Mouse (Mus musculus) G1E (cell line): ENCODE data around the gene Dido1. TPM values are rescaled to one million over a fixed set of nuclear protein-coding genes. Genes with fewer than 3 reads are reported as not detected.

Experiments
- ATAC-seq: 2 replicates; pipeline ENCODE4 v1.8.0; 2016; ENCODE audit warnings: mild to moderate bottlenecking; ENCODE audit not compliant: insufficient number of reproducible peaks, poor library complexity, low FRiP score, severe bottlenecking; ENCODE audit errors: extremely low read depth
- DNase-seq: peaks from one replicate; pipeline ENCODE4 v3.0.0; 2012; ENCODE audit warnings: low spot score
- H3K27me3 ChIP-seq: 2 replicates; pipeline ENCODE4 v1.6.1; 2012; ENCODE audit warnings: mild to moderate bottlenecking, low read length, inconsistent platforms; ENCODE audit not compliant: insufficient read depth
- H3K36me3 ChIP-seq: replicated peaks from 2 replicates; pipeline ENCODE3; 2012; ENCODE audit warnings: mild to moderate bottlenecking, inconsistent platforms
- H3K4me1 ChIP-seq: 2 replicates; pipeline ENCODE4 v1.6.1; 2012; ENCODE audit warnings: low read depth, low read length, inconsistent platforms, mixed read lengths; ENCODE audit not compliant: insufficient read depth
- H3K4me3 ChIP-seq: 2 replicates; pipeline ENCODE4 v1.5.1; 2012; ENCODE audit warnings: low read depth, mild to moderate bottlenecking, inconsistent platforms, low read length, moderate library complexity, mixed read lengths
- H3K9me3 ChIP-seq: replicated peaks from 2 replicates; pipeline ENCODE4 v1.6.1; 2012; ENCODE audit warnings: inconsistent platforms
- CTCF ChIP-seq: IDR thresholded peaks from 2 replicates; pipeline ENCODE4 v1.5.1; 2012; ENCODE audit warnings: low read depth, low read length, inconsistent platforms, mixed read lengths
- GATA1 ChIP-seq: IDR thresholded peaks from 2 replicates; pipeline ENCODE4 v1.6.1; 2012; ENCODE audit warnings: borderline replicate concordance, low read length, inconsistent platforms, mixed read lengths
- GATA2 ChIP-seq: IDR thresholded peaks from 2 replicates; pipeline ENCODE4 v1.6.1; 2012; ENCODE audit warnings: low read depth, low read length, inconsistent platforms, borderline replicate concordance
- POLR2AphosphoS5 ChIP-seq: IDR thresholded peaks from 2 replicates; pipeline ENCODE4 v1.6.1; 2012; ENCODE audit warnings: low read depth, low read length, inconsistent platforms; ENCODE audit not compliant: insufficient replicate concordance
- TAL1 ChIP-seq: conservative IDR thresholded peaks from 2 replicates; pipeline ENCODE4 v1.6.1; 2012; ENCODE audit warnings: low read depth, low read length, inconsistent platforms, mixed read lengths
- polyA plus RNA-seq: library from polyadenylated mRNA; stranded (reverse); fragments of >175 nt; gene quantifications from 2 replicates; pipeline ENCODE4 v1.2.3, GENCODE M21; 2012
- total RNA-seq, 2 experiments: library from RNA; stranded (forward) in 1 of 2; stranded (reverse) in 1 of 2; fragments of 200-1000 nt in 1 of 2; fragments of >200 nt in 1 of 2; fragmentation: Nextera tagmentation in 1 of 2; gene quantifications; 2 replicates each; pipeline ENCODE4 v1.2.3; 2014 to 2017

Dido1 gene
- total and polyA plus RNA-seq, 3 experiments, result 21.4 to 62.3 (median 57.3) TPM

DNA sequence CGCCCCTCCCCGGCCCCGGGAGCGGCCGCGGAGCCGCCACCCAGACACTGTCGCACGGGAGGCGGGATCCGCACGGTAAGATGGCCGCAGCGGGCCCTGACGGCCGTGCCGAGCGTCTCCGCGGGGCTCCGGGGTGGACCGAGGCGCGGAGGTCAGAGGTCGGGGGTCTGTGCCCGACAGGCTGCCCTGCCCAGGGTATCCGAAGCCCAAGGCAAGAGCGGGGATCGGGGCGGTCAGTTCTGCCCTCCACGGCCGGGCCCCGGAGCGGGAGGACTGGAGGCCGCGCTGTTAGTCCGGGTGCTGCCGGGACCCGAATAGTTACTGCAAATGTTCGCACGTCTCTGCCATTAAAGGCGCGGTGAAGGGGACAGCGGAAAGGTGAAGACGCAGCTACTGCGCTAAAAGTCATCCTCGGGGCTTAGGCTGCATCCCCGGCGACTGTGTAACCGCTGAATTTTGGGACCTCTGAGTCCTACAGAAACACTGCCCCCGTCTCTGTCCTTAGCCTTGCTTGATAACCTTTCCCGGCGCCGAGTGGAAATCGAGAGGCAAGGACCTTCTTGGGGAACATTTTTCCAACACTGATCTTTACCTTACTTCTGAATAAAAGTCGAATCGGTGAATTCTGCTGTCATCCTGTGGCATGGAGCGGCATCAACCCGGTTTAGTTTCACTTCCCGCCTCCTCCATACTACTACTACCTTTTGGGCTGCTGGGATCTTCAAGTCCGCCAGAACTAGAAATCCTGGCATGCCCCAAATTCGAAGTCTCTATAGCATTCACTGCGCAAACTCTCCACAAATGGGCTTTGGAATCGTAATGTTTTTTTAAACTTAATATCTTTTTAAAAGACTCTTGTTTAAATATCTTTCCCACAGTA lies 717 bp upstream of the Dido1 start:
- Histone ChIP-seq H3K4me1 (peaks cover 46% of the 10 kb centered on the region), H3K36me3 (peaks cover 60% of the 10 kb centered on the region), H3K9me3 (no peaks in the 10 kb centered on the region), H3K27me3 (no peaks in the 10 kb centered on the region), H3K4me3 (peak overlapping the region; percentile 99)
- TF ChIP-seq TAL1, result no peak
- TF ChIP-seq GATA2, result no peak
- TF ChIP-seq GATA1, result no peak
- no peak for TF ChIP-seq CTCF
- TF ChIP-seq POLR2AphosphoS5, result no peak
- no peak for DNase-seq
- ATAC-seq, result no peak

DNA sequence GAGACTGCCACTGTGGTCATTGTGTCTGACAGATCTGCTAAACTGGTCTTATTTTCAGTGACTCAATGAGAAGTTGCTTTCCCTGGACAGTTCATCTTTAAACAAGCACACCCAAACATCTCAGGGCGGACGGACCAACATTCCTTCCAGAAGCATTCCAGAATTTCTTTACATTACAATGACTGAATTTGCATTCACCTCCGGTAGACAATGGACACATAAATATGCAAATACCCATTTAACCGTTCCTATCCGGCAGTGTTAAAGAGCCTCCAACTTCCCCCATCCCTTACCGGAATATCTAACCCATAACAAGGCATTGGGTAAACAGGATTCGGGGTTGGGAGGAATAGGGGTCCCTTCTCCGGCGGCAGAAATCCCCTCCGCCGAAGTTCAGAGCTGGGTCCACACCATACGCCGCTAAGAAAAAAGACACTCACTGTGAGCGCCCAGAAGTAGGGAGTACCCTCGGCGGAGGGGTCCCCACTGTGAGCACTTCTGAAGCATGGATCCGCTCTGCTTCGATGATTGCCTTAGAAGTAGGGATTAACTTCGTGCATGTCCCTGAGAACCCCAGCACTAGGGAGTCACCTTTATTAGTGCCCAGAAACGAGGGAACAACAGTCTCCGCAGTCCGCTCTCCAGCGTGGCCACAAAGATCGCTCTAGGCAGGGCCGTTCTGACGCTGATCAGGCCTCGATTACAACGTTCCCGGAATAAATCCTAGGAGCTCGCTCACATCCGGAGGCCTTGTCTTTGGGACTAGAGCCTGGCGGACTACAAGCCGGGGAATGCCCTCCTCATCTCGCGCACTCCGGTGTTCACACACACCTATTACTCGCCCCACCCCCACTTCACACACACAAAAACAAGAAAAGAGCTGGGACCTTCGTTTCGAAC lies 526 bp downstream of the Dido1 start:
- H3K9me3 ChIP-seq, result no peaks in the 10 kb centered on the region
- no peak for TF ChIP-seq GATA2
- peaks cover 58% of the 10 kb centered on the region for H3K4me1 ChIP-seq
- H3K4me3 ChIP-seq, result peak overlapping the region; percentile 99
- ATAC-seq, result 0 out of 2 replicates have a peak, but pooled peaks have one; percentile 0
- peaks cover 66% of the 10 kb centered on the region for H3K36me3 ChIP-seq
- DNase-seq, result no peak
- no peaks in the 10 kb centered on the region for H3K27me3 ChIP-seq

DNA sequence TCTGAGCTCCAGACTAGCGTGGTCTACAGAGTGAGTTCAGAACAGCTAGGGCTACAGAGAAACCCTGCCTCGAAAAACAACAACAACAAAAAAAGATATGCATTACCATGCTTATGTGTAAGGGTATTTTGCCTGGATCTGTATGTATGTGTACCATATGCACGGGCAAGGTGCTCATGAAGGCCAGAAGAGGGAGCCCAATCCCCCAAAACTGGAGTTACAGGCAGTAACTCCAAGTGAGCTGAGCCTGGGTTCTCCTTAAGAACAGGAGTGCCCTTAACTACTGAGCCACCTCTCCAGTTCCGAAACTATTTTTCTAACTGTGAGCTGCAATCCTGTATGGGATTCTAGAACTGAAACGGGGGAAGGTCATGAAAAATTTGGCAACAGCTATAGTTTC lies 3.8 kb downstream of the Dido1 start:
- peaks cover 58% of the 10 kb centered on the region for H3K4me1 ChIP-seq
- ATAC-seq (no peak), DNase-seq (no peak)
- no peak for TF ChIP-seq GATA1
- TF ChIP-seq GATA2, result no peak
- H3K4me3 ChIP-seq, result no peak overlapping the region; the same call in 1 of the 2 replicates
- no peaks in the 10 kb centered on the region for H3K27me3 ChIP-seq
- no peaks in the 10 kb centered on the region for H3K9me3 ChIP-seq
- H3K36me3 ChIP-seq, result peaks cover 53% of the 10 kb centered on the region

DNA sequence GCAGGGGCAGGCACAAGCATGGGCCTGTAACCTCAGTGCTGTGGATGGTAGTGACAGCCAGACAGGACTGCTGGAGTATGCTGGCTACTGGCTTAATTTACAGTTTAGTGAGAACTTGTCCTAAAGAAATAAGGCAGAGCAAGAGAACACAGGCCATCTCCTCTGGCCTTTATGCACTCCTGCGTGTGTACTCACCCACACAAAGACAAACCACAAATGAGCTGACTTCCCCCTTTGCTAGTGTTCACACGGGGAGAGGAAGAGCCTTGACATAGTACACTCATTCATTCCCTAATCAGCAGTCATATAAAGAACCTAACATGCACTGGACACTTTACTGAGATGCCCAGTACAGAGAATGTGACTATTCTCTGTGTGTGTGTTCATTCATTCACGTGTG lies 4.7 kb downstream of the Dido1 start:
- Histone ChIP-seq H3K9me3 (no peaks in the 10 kb centered on the region), H3K36me3 (peaks cover 56% of the 10 kb centered on the region), H3K27me3 (no peaks in the 10 kb centered on the region), H3K4me3 (peak overlapping the region; percentile 22; the same call in 1 of the 2 replicates), H3K4me1 (peaks cover 68% of the 10 kb centered on the region)
- ATAC-seq (no peak), DNase-seq (no peak)
- TF ChIP-seq POLR2AphosphoS5, result no peak
- no peak for TF ChIP-seq GATA1
- no peak for TF ChIP-seq TAL1
- no peak for TF ChIP-seq CTCF
- no peak for TF ChIP-seq GATA2

DNA sequence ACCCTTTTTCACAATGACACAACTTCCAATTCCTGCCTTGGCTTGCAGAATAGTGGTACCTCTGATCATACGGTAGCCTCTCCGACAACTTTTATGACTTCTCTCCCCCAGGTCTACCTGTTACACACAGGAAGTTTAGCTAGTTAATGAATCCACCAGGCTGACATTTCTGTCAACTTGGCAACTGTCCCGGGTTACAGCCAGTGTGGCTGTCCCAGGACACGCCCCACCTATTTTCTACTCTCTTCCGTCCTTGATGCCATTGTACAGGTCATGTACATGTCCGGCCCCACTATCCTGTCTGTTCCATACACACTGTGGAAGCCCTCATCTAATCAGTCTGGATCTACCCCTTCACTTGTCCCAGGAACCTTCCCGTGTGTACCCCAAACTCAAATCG lies 5.2 kb downstream of the Dido1 start:
- ATAC-seq, result no peak
- TF ChIP-seq GATA2, result no peak
- TF ChIP-seq CTCF, result no peak
- no peak for TF ChIP-seq POLR2AphosphoS5
- TF ChIP-seq GATA1, result no peak
- TF ChIP-seq TAL1, result no peak

DNA sequence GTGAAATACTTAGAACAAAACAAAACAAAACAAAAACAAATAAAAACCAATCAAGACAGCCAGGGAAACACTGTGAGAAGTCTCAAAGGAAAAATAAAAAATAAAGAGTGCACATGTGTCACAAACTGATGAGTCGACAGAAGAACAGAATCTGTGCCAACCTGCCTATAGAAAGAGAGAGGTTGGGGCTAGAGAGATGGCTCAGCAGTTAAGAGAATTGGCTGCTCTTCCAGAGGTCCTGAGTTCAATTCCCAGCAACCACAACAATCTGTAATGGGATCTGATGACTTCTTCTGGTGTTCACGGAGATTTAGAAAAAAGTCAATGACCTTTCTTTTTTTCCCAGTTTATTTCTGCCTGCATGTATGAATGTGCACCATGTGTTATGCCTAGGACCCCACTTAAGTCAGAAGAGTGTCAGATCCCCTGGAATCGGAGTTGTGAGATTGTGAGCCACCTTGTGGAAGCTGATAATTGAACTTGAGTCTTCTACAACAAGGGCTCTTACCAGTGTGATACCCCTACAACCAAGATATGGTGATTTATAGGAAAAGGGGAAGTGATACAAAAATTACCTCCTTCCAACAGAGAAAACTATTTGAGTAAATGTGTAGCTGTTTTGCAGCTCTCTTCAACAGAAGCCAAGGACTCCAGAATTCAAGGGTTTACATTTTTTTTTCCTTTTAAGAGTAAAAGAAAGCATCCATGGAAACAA lies 6.0 kb downstream of the Dido1 start:
- H3K9me3 ChIP-seq, result no peaks in the 10 kb centered on the region
- no peak overlapping the region; the same call in 1 of the 2 replicates for H3K4me3 ChIP-seq
- TF ChIP-seq GATA1 (no peak), TAL1 (0 out of 2 replicates have a peak, but pooled peaks have one; percentile 18)
- no peaks in the 10 kb centered on the region for H3K27me3 ChIP-seq
- no peak for ATAC-seq
- peak; percentile 19 for DNase-seq
- peaks cover 80% of the 10 kb centered on the region for H3K4me1 ChIP-seq
- peaks cover 64% of the 10 kb centered on the region for H3K36me3 ChIP-seq

More for the DNA sequence above, 5.2 kb downstream of the Dido1 start:
- Histone ChIP-seq H3K9me3 (no peaks in the 10 kb centered on the region), H3K4me3 (peak overlapping the region; percentile 22; the same call in 1 of the 2 replicates), H3K4me1 (peaks cover 72% of the 10 kb centered on the region), H3K36me3 (peaks cover 58% of the 10 kb centered on the region), H3K27me3 (no peaks in the 10 kb centered on the region)
- no peak for DNase-seq
